Mouse (Mus musculus): ENCODE data around the gene Homer2. TPM values are rescaled to one million over a fixed set of nuclear protein-coding genes. Genes with fewer than 3 reads are reported as not detected.
A peak's percentile ranks its signal among the peaks of the same experiment; 100 is the strongest.

The Homer2 gene
- polyA plus RNA-seq, 1 experiment from 2014 or later: 27.0 TPM

- 72% methylated on average over 6 of the region's 6 CpGs for WGBS
- Histone ChIP-seq H3K4me2 (no peak overlapping the region), H3K4me1 (replicated peaks) (no peaks in the 10 kb centered on the region), H3K27ac (no peak overlapping the region), H3K36me3 (peaks cover 8% of the 10 kb centered on the region; the same call in 1 of the 2 replicates), H3K9ac (no peak overlapping the region), H3K9me3 (no peaks in the 10 kb centered on the region), H3K4me3 (no peak overlapping the region), H3K27me3 (no peaks in the 10 kb centered on the region)
- no peak for ATAC-seq (ENCODE audit: low FRiP score)
Measured at GRCm38 (mm10) chr7:81632586-81632985, 74.7 kb downstream of the Homer2 start.

DNA sequence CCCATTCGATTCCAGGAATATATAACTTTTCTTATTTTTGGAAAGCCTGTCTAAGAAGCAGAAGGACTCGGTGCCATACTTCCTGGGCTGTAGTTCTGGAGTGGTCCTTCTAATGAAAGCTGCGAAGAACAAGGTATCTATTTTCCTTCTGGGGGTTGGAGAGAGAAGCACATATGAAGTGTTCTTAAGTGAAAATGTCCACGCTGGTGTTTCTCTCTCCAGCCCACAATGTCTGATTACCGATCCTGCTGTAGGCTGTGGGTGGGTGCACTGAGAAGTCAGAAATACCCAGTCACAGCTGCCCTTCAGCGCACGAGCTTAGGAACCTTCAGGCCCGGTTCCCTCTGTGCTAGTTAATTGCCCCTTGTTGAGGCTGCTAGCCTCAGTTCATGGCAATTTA is 76.1 kb downstream of the Homer2 start:
- no peak for ATAC-seq (ENCODE audit: low FRiP score)
- 91% methylated on average over 8 of the region's 8 CpGs for WGBS
- H3K9ac ChIP-seq: no peak overlapping the region

GRCm38 (mm10) chr7:81626460-81626859 is 80.9 kb downstream of the Homer2 start:
- no peak overlapping the region for H3K4me2 ChIP-seq
- H3K4me1 ChIP-seq (replicated peaks): peaks cover 20% of the 10 kb centered on the region
- no peak overlapping the region for H3K9ac ChIP-seq
- WGBS: 88% methylated on average over 2 of the region's 2 CpGs
- H3K9me3 ChIP-seq: no peaks in the 10 kb centered on the region; the same call in 1 of the 2 replicates
- no peak overlapping the region for H3K27ac ChIP-seq
- no peak overlapping the region for H3K4me3 ChIP-seq
- no peaks in the 10 kb centered on the region for H3K27me3 ChIP-seq
- 0 out of 2 replicates have a peak, but pooled peaks cover 4% of the 10 kb centered on the region for H3K36me3 ChIP-seq
- ATAC-seq (ENCODE audit: low FRiP score): no peak

More for the DNA sequence above, 76.1 kb downstream of the Homer2 start:
- no peaks in the 10 kb centered on the region for H3K4me1 ChIP-seq (replicated peaks)
- no peak overlapping the region for H3K27ac ChIP-seq
- H3K9me3 ChIP-seq: no peaks in the 10 kb centered on the region; the same call in 1 of the 2 replicates
- H3K4me3 ChIP-seq: no peak overlapping the region
- no peaks in the 10 kb centered on the region for H3K27me3 ChIP-seq
- H3K4me2 ChIP-seq: no peak overlapping the region
- peaks cover 8% of the 10 kb centered on the region; the same call in 1 of the 2 replicates for H3K36me3 ChIP-seq

GRCm38 (mm10) chr7:81623767-81624166 is 83.6 kb downstream of the Homer2 start:
- peak overlapping the region; percentile 76; the same call in 1 of the 2 replicates for H3K27ac ChIP-seq
- 82% methylated on average over 6 of the region's 6 CpGs for WGBS
- no peaks in the 10 kb centered on the region for H3K36me3 ChIP-seq
- H3K9me3 ChIP-seq: no peaks in the 10 kb centered on the region; the same call in 1 of the 2 replicates
- H3K9ac ChIP-seq: no peak overlapping the region
- ATAC-seq (ENCODE audit: low FRiP score): no peak
- no peaks in the 10 kb centered on the region for H3K27me3 ChIP-seq
- peaks cover 20% of the 10 kb centered on the region for H3K4me1 ChIP-seq (replicated peaks)
- H3K4me3 ChIP-seq: no peak overlapping the region
- H3K4me2 ChIP-seq: no peak overlapping the region

DNA sequence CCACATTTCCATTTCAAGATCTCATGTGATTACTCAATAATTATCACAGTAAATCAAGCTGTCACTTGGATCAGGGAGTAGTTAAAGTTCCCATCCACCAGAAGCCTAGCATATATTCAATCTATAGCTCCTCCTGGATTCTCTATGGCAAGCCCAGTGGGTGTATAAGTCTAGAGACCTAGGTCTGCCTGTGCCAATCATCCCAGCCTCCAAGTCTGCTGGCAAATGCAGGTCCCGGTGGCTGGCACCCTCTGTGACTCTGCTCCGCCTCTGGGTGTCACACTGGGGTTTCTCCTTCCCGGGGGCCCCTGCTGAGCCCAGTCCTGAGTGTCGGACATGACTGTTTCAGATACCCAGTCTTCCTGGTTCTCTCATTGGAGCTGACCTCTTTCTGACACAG is 84.5 kb downstream of the Homer2 start:
- no peak overlapping the region for H3K4me2 ChIP-seq
- H3K9ac ChIP-seq: no peak overlapping the region
- 0 out of 2 replicates have a peak, but pooled peaks have one; percentile 59 for ATAC-seq (ENCODE audit: low FRiP score)
- H3K4me3 ChIP-seq: no peak overlapping the region
- no peaks in the 10 kb centered on the region for H3K36me3 ChIP-seq
- no peaks in the 10 kb centered on the region for H3K27me3 ChIP-seq
- no peaks in the 10 kb centered on the region; the same call in 1 of the 2 replicates for H3K9me3 ChIP-seq
- H3K27ac ChIP-seq: peak overlapping the region; percentile 76
- H3K4me1 ChIP-seq (replicated peaks): peaks cover 20% of the 10 kb centered on the region
- 64% methylated on average over 4 of the region's 4 CpGs for WGBS

DNA sequence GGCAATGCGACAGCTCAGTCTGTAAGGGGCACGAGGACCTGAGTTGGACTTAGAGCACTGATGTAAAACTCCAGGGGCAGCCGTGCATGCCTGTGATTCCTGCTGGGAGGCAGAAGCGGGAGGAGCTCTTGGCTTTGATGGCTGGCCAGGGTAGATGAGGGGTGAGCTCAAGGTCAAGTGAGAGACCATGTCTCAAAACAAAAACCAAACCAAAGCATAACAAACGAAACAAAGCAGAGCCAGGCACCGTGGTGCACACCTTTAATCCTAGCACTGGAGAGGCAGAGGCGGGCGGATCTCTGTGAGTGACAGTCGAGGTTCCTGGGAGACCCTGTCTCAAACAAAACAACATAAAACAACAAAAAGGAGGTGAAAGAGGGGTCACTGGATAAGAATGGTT is 92.3 kb downstream of the Homer2 start:
- H3K9ac ChIP-seq: no peak overlapping the region
- H3K4me1 ChIP-seq (replicated peaks): no peaks in the 10 kb centered on the region; the same call in none of the 2 replicates
- WGBS: 60% methylated on average over 9 of the region's 9 CpGs
- ATAC-seq (ENCODE audit: low FRiP score): no peak
- no peak overlapping the region for H3K4me3 ChIP-seq
- no peaks in the 10 kb centered on the region for H3K27me3 ChIP-seq
- no peak overlapping the region for H3K27ac ChIP-seq
- no peaks in the 10 kb centered on the region for H3K9me3 ChIP-seq
- no peak overlapping the region for H3K4me2 ChIP-seq
- no peaks in the 10 kb centered on the region for H3K36me3 ChIP-seq

DNA sequence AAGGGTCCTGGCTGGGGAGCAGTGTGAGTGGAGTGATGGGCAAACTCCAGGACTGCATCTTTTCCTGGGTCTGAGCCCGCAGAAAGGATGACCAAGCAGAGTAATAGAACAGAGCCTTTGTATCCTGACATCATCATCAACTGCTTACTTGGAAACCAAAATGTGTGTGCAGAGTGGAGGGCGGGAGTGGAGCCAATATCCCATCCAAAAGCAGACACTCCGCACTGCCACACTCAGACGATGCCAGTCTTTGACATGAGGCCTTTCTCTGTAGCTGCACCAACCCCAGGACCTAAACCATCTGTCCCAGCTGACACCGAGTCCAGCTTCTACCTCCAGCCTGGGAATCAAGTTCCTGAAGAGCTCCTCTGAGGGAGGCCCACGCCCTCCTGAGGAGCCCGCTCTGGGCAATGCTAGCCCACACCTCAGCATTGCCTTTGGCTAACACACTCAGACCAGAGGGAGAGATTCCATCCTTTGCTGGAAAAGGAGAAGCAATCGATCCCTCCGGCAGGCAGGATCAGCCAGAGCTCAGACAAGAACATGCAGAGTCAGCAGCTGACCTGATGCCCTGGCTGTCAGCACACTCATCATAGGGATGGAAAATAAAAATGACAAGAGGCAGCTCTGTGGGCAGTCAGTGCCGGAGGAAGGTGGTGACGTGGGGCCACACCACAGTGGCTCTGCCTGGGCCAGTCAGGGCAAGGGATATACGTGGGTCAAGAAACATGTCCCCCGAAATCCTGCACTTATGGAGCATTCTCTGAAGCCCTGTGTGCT is 94.3 kb downstream of the Homer2 start:
- no peaks in the 10 kb centered on the region for H3K9me3 ChIP-seq
- no peak overlapping the region for H3K4me2 ChIP-seq
- ATAC-seq (ENCODE audit: low FRiP score): no peak
- H3K4me1 ChIP-seq (replicated peaks): no peaks in the 10 kb centered on the region; the same call in none of the 2 replicates
- 0 out of 2 replicates have a peak, but pooled peaks cover 2% of the 10 kb centered on the region for H3K36me3 ChIP-seq
- WGBS: 80% methylated on average over 13 of the region's 13 CpGs
- H3K27ac ChIP-seq: no peak overlapping the region
- H3K4me3 ChIP-seq: no peak overlapping the region
- H3K9ac ChIP-seq: no peak overlapping the region
- no peaks in the 10 kb centered on the region for H3K27me3 ChIP-seq

DNA sequence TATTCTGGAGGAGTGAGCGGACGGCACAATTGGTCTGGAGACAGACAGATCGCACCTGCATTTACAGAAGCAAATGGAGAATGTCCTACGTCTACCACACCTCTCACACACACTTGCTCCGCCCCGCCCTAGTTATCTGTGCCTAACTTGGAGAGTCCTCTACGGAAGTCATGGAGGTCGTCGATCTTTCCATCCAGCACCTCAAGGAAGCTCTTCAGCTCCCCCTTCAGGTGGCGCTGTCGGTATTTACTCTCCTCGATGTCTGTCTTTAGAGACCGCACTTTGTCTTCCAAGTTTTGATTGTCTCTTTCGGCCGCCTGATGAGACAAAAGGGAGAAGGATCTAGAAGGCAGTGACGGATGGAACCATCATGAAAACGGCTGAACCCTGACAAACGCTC is 97.2 kb downstream of the Homer2 start:
- H3K4me2 ChIP-seq: no peak overlapping the region
- H3K4me1 ChIP-seq (replicated peaks): no peaks in the 10 kb centered on the region; the same call in none of the 2 replicates
- no peak for ATAC-seq (ENCODE audit: low FRiP score)
- 0 out of 2 replicates have a peak, but pooled peaks cover 2% of the 10 kb centered on the region for H3K36me3 ChIP-seq
- 62% methylated on average over 18 of the region's 18 CpGs for WGBS
- H3K27me3 ChIP-seq: no peaks in the 10 kb centered on the region
- H3K9me3 ChIP-seq: no peaks in the 10 kb centered on the region
- no peak overlapping the region for H3K4me3 ChIP-seq
- H3K9ac ChIP-seq: no peak overlapping the region
- no peak overlapping the region for H3K27ac ChIP-seq

GRCm38 (mm10) chr7:81606452-81606851 is 100.9 kb downstream of the Homer2 start:
- no peaks in the 10 kb centered on the region for H3K27me3 ChIP-seq
- H3K4me2 ChIP-seq: no peak overlapping the region
- ATAC-seq (ENCODE audit: low FRiP score): no peak
- H3K9ac ChIP-seq: no peak overlapping the region
- no peaks in the 10 kb centered on the region for H3K9me3 ChIP-seq
- 65% methylated on average over 5 of the region's 5 CpGs for WGBS
- 0 out of 2 replicates have a peak, but pooled peaks cover 2% of the 10 kb centered on the region for H3K36me3 ChIP-seq
- H3K4me3 ChIP-seq: no peak overlapping the region
- H3K27ac ChIP-seq: no peak overlapping the region
- no peaks in the 10 kb centered on the region for H3K4me1 ChIP-seq (replicated peaks)

GRCm38 (mm10) chr7:81605489-81605888 is 101.8 kb downstream of the Homer2 start:
- ATAC-seq (ENCODE audit: low FRiP score): no peak
- H3K4me1 ChIP-seq (replicated peaks): no peaks in the 10 kb centered on the region
- H3K36me3 ChIP-seq: 0 out of 2 replicates have a peak, but pooled peaks cover 2% of the 10 kb centered on the region
- 59% methylated on average over 4 of the region's 4 CpGs for WGBS
- H3K9ac ChIP-seq: no peak overlapping the region
- no peaks in the 10 kb centered on the region for H3K9me3 ChIP-seq
- no peak overlapping the region for H3K27ac ChIP-seq
- H3K4me2 ChIP-seq: no peak overlapping the region
- no peaks in the 10 kb centered on the region for H3K27me3 ChIP-seq
- no peak overlapping the region for H3K4me3 ChIP-seq

DNA sequence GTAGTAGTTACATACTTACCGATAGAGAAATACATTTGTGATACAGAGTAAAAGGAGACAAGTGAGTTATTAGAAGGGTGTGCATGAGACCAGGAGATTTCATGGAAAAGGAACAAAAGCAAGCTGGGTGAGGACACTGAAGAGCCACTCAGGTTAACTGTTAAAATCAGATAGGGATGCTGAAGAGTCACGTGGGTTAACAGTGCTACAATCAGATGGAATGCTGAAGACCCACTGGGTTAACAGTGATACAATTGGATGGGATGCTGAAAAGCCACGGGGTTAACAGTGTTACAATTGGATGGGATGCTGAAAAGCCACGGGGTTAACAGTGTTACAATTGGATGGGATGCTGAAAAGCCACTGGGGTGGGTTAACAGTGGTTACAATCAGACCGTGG is 102.3 kb downstream of the Homer2 start:
- ATAC-seq (ENCODE audit: low FRiP score): no peak
- no peaks in the 10 kb centered on the region for H3K9me3 ChIP-seq
- no peak overlapping the region for H3K4me3 ChIP-seq
- no peak overlapping the region for H3K4me2 ChIP-seq
- WGBS: 75% methylated on average over 5 of the region's 5 CpGs
- no peaks in the 10 kb centered on the region for H3K4me1 ChIP-seq (replicated peaks)
- no peaks in the 10 kb centered on the region for H3K27me3 ChIP-seq
- H3K27ac ChIP-seq: no peak overlapping the region
- 0 out of 2 replicates have a peak, but pooled peaks cover 2% of the 10 kb centered on the region for H3K36me3 ChIP-seq
- H3K9ac ChIP-seq: no peak overlapping the region

DNA sequence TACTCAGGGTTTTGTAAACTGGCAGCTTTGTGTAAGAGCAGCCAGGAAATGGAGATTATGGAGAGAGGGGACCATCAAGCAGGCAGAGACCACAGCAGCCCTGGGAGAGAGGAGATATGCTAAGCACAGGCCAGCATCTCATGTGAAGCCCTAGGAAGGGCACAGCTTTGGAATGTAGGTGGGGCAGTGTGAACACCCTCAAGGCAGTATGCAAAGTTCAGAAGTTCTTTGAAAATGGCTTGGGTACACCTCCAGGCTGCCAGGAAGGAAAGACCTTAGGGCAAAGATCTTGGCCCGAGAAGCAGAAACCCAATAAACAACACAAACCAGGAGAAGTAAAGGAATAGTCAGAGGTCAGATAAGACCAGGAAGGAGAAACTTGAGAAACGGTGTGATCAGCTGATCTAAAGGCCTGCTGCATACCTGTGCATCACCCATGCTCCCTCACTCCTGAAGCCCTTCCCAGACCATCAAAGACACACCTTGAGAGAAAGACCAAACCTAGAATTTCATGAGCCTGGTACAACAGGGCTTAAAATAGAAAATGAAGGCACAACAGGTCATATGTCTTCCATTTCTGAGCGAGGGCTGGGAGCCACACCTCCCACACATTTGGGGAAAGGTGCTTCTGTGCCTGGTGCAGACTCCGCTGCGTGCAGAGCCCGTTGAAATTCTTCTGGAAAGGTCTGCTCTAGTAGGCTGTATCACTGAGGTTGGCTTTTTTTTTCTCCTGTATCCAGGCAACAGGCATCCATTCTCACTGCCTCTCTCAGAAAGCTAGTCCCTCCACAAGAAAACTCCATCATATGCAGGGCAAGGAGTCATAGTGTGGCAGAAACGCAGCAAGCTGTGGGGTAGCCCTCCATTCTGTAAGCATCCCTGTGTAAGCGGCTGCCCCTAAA is 107.7 kb downstream of the Homer2 start:
- Histone ChIP-seq H3K36me3 (peaks cover 44% of the 10 kb centered on the region), H3K4me3 (no peak overlapping the region), H3K4me2 (no peak overlapping the region), H3K9me3 (no peaks in the 10 kb centered on the region; the same call in 1 of the 2 replicates), H3K27me3 (no peaks in the 10 kb centered on the region), H3K4me1 (replicated peaks) (no peaks in the 10 kb centered on the region), H3K9ac (no peak overlapping the region), H3K27ac (no peak overlapping the region)
- no peak for ATAC-seq (ENCODE audit: low FRiP score)
- WGBS: 75% methylated on average over 8 of the region's 8 CpGs

Measured in hindbrain, embryonic 13.5 days (tissue).